Mouse (Mus musculus) cortical plate, adult 2 months (tissue): ENCODE results near the gene Dph1.

Experiments
- CTCF ChIP-seq: fragments of 200-500 bp; IDR thresholded peaks from 2 replicates; pipeline ENCODE4 v1.5.1; 2011; ENCODE audit warnings: mild to moderate bottlenecking, control low read depth, low read length; ENCODE audit not compliant: insufficient read depth; ENCODE audit errors: extremely low read depth
- POLR2A ChIP-seq: fragments of 200-500 bp; IDR thresholded peaks from 2 replicates; pipeline ENCODE4 v1.6.1; 2011; ENCODE audit warnings: mild to moderate bottlenecking, low read length, control low read depth; ENCODE audit not compliant: insufficient read depth; ENCODE audit errors: extremely low read depth

DNA sequence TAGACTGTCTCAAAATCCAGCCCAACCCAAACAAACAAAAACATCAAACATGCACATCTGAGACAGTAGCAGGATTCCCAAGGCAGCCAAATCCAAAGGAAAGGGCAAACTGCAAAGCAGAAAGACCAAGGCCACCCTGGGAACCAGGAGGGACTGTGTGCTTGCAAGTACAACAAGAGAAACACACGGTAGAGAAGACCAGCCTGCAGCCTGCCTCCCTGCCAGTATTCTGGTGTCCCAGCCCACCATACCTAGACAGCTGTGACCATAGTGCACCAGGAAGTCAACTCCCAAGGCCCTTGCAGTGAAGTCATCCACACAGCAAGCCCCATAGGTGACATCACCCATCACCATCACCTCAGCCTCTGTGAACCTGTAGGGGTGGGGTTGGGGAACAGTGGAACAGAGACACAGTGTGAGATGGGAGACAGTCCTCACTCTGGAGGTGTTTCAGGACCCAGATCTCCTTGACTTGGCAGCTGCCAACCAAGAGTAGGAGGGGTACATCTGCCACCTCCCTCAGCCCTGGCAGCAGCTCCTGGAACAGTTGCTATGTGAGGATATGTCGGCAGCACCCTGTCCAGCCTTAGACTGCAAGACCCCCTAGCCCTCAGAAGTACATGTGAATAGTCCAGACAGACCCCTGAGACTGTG, 7.0 kb downstream of the Dph1 start:
- TF ChIP-seq POLR2A: 0 out of 2 replicates have a peak, but pooled peaks have one; percentile 4
- no peak for TF ChIP-seq CTCF
